Mouse (Mus musculus): ENCODE measurements at regions not wholly inside any gene's neighbourhood (a gene's known extent, or its start where the extent isn't known, plus 50 kb on each side); places are given as distances from the start of the nearest gene placed in this dataset.

- Histone ChIP-seq H3K27me3 (no peaks in the 10 kb centered on the region), H3K27ac (no peak overlapping the region), H3K9me3 (no peaks in the 10 kb centered on the region), H3K4me1 (peaks cover 12% of the 10 kb centered on the region), H3K4me2 (no peak overlapping the region), H3K4me3 (no peak overlapping the region), H3K9ac (no peak overlapping the region), H3K36me3 (no peaks in the 10 kb centered on the region)
- no peak for ATAC-seq (ENCODE audit: insufficient number of reproducible peaks, insufficient read depth, low FRiP score, low TSS enrichment, low read depth)
- 81% methylated on average over 11 of the region's 11 CpGs for WGBS
Observed at GRCm38 (mm10) chr11:79823631-79824310, 138.4 kb downstream of the Utp6 start.

DNA sequence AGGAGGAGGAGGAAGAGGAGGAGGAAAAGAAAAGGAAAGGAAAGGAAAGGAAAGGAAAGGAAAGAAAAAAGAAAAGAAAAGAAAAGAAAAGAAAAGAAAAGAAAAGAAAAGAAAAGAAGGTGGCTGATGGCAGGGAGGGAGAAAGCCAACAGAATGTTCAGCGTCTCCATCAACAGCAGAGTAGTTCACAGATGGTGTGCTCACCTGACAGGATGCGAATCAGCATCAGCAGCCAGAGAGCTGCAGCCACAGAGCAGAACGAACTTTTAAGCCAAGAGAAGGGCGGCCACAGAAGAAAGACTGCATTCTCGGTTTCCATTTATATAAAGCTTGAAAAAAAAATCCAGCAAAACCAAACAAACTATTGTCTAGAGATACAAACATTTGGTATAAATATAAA, 140.2 kb downstream of the Utp6 start:
- ATAC-seq (ENCODE audit: insufficient number of reproducible peaks, insufficient read depth, low FRiP score, low TSS enrichment, low read depth): no peak
- no peaks in the 10 kb centered on the region for H3K36me3 ChIP-seq
- no peak overlapping the region for H3K27ac ChIP-seq
- H3K9me3 ChIP-seq: no peaks in the 10 kb centered on the region
- H3K4me1 ChIP-seq: peaks cover 12% of the 10 kb centered on the region
- no peak overlapping the region for H3K4me3 ChIP-seq
- no peak overlapping the region for H3K4me2 ChIP-seq
- no peak overlapping the region for H3K9ac ChIP-seq
- WGBS: 58% methylated on average over 5 of the region's 5 CpGs
- H3K27me3 ChIP-seq: no peaks in the 10 kb centered on the region

GRCm38 (mm10) chr11:79815156-79815555, 147.0 kb downstream of the Utp6 start:
- 90% methylated on average over 3 of the region's 3 CpGs for WGBS
- Histone ChIP-seq H3K4me3 (no peak overlapping the region), H3K9me3 (0 out of 2 replicates have a peak, but pooled peaks cover 6% of the 10 kb centered on the region), H3K9ac (no peak overlapping the region), H3K27me3 (no peaks in the 10 kb centered on the region), H3K4me1 (no peaks in the 10 kb centered on the region), H3K27ac (no peak overlapping the region), H3K4me2 (no peak overlapping the region), H3K36me3 (no peaks in the 10 kb centered on the region)
- ATAC-seq (ENCODE audit: insufficient number of reproducible peaks, insufficient read depth, low FRiP score, low TSS enrichment, low read depth): no peak

DNA sequence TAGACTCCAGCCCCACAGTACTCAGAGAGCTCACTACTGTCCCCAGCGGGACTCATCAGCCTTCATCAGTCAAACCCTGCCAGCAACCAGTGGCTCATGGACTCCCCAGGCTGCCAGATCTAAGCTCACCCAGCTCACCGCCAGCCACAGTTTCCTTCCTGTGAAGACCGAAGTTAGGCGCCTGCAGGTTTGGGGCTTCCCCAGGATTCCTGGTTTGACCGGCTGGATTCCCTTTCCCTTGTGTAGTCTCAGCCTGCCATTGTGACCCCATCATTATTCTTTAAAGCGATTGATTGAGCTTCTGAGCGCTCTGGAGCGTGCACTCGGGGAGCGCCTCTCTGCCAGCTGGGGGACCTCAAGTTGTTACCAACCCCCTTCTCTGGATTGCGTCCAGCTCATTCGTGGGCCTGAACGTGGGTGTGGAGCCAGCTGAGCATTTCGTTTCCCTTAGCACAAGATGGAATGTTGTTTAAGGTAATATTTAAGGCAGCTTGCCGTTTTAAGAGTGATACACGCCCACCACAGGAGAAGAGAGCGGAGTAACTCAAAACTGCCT, 155.2 kb downstream of the Utp6 start:
- peak overlapping the region; percentile 84 for H3K27ac ChIP-seq
- WGBS: 15% methylated on average over 17 of the region's 17 CpGs
- peak overlapping the region; percentile 27; the same call in 1 of the 2 replicates for H3K9ac ChIP-seq
- no peaks in the 10 kb centered on the region for H3K9me3 ChIP-seq
- H3K4me1 ChIP-seq: peaks cover 60% of the 10 kb centered on the region
- ATAC-seq (ENCODE audit: insufficient number of reproducible peaks, insufficient read depth, low FRiP score, low TSS enrichment, low read depth): no peak
- H3K36me3 ChIP-seq: no peaks in the 10 kb centered on the region
- H3K4me3 ChIP-seq: peak overlapping the region; percentile 2; the same call in 1 of the 2 replicates
- H3K27me3 ChIP-seq: no peaks in the 10 kb centered on the region
- H3K4me2 ChIP-seq: peak overlapping the region; percentile 46

DNA sequence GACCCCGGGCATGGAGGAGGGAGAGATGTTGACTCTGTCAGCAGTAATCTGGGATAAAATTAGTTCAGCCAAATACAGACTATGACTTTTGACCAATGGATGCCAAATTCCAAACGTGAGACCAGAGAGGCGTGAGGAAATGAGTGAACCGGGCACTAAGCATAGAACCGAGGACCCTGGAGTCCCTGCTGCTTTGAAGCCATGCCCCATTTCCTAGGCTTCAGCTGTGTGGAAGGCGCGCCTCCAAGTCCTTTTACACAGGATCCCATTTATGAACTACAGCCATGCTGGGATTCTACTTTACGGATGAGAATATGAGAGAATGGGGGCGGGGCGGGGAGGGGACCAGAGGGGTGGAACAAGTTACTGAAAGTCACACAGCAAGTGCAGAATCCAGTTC, 155.8 kb downstream of the Utp6 start:
- H3K4me1 ChIP-seq: peaks cover 61% of the 10 kb centered on the region

GRCm38 (mm10) chr11:79805981-79806415, 156.2 kb downstream of the Utp6 start:
- no peak overlapping the region for H3K4me3 ChIP-seq
- no peak overlapping the region for H3K9ac ChIP-seq
- peak; percentile 73 for ATAC-seq (ENCODE audit: insufficient number of reproducible peaks, insufficient read depth, low FRiP score, low TSS enrichment, low read depth)
- H3K4me1 ChIP-seq: peaks cover 61% of the 10 kb centered on the region
- H3K27ac ChIP-seq: peak overlapping the region; percentile 84
- H3K36me3 ChIP-seq: no peaks in the 10 kb centered on the region
- H3K27me3 ChIP-seq: no peaks in the 10 kb centered on the region
- peak overlapping the region; percentile 46 for H3K4me2 ChIP-seq
- 16% methylated on average over 10 of the region's 10 CpGs for WGBS
- H3K9me3 ChIP-seq: no peaks in the 10 kb centered on the region

More for the DNA sequence above, 155.8 kb downstream of the Utp6 start:
- peak; percentile 15; the same call in 1 of the 2 replicates for ATAC-seq (ENCODE audit: insufficient number of reproducible peaks, insufficient read depth, low FRiP score, low TSS enrichment, low read depth)
- no peak overlapping the region for H3K9ac ChIP-seq
- WGBS: 41% methylated on average over 10 of the region's 10 CpGs
- no peaks in the 10 kb centered on the region for H3K36me3 ChIP-seq
- peak overlapping the region; percentile 46 for H3K4me2 ChIP-seq
- H3K27me3 ChIP-seq: no peaks in the 10 kb centered on the region
- H3K4me3 ChIP-seq: no peak overlapping the region
- H3K27ac ChIP-seq: peak overlapping the region; percentile 84
- H3K9me3 ChIP-seq: no peaks in the 10 kb centered on the region

DNA sequence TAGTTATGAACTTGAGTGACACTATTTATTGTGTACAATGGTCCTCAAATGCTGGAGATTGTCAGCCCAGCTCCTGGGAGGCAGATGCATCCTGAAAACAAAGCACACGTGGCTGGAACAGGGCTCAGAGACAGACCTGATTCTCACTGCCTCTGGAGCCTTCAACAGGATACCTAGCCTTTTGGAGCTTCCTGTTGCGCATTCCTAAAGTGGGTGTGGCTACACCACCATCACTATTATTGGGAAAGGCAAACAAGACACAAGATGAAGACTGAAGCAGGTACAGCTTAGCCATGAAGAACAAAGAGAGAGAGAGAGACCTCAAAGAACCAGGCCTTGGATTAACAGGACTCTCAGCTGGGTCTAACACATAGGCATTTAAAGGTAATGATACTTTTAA, 158.2 kb downstream of the Utp6 start:
- H3K9me3 ChIP-seq: no peaks in the 10 kb centered on the region
- H3K4me3 ChIP-seq: no peak overlapping the region
- no peak for ATAC-seq (ENCODE audit: insufficient number of reproducible peaks, insufficient read depth, low FRiP score, low TSS enrichment, low read depth)
- peaks cover 70% of the 10 kb centered on the region for H3K4me1 ChIP-seq
- no peaks in the 10 kb centered on the region for H3K36me3 ChIP-seq
- 72% methylated on average over 2 of the region's 2 CpGs for WGBS
- H3K9ac ChIP-seq: no peak overlapping the region
- no peak overlapping the region; the same call in 1 of the 2 replicates for H3K27ac ChIP-seq
- no peaks in the 10 kb centered on the region for H3K27me3 ChIP-seq
- H3K4me2 ChIP-seq: no peak overlapping the region

GRCm38 (mm10) chr11:79803006-79803405, 159.2 kb downstream of the Utp6 start:
- H3K4me1 ChIP-seq: peaks cover 65% of the 10 kb centered on the region
- no peak overlapping the region for H3K4me3 ChIP-seq
- H3K27ac ChIP-seq: peak overlapping the region; percentile 80
- ATAC-seq (ENCODE audit: insufficient number of reproducible peaks, insufficient read depth, low FRiP score, low TSS enrichment, low read depth): no peak
- no peaks in the 10 kb centered on the region for H3K27me3 ChIP-seq
- no peaks in the 10 kb centered on the region for H3K36me3 ChIP-seq
- H3K9ac ChIP-seq: peak overlapping the region; percentile 27; the same call in 1 of the 2 replicates
- no peaks in the 10 kb centered on the region for H3K9me3 ChIP-seq
- WGBS: 50% methylated on average over 5 of the region's 5 CpGs
- no peak overlapping the region for H3K4me2 ChIP-seq

GRCm38 (mm10) chr11:79802566-79802965, 159.6 kb downstream of the Utp6 start:
- WGBS: 55% methylated on average over 13 of the region's 13 CpGs
- ATAC-seq (ENCODE audit: insufficient number of reproducible peaks, insufficient read depth, low FRiP score, low TSS enrichment, low read depth): no peak

DNA sequence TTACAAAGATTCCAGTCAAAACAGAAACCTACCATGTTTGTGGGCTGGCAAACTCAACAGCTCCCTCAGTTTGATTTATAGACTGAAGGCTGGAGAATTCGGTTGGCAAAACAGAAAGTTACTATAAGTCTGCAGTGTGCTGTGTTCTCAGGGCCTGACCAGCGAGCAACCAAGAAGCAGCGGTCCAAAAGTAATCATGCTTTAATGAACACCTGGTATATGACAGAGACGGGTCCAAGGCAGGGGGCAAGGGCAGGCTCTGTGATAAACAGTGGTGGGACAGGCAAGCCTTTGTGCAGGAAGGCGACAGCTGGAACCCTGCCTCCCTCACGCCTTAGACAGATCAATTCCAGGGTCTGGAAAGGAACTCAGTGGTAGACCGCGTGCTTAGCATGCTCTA, 161.9 kb downstream of the Utp6 start:
- WGBS: 62% methylated on average over 8 of the region's 8 CpGs
- no peak for ATAC-seq (ENCODE audit: insufficient number of reproducible peaks, insufficient read depth, low FRiP score, low TSS enrichment, low read depth)
- Histone ChIP-seq H3K9me3 (no peaks in the 10 kb centered on the region), H3K4me3 (no peak overlapping the region), H3K9ac (no peak overlapping the region), H3K4me2 (no peak overlapping the region), H3K27ac (peak overlapping the region; percentile 45), H3K4me1 (peaks cover 37% of the 10 kb centered on the region), H3K36me3 (no peaks in the 10 kb centered on the region), H3K27me3 (no peaks in the 10 kb centered on the region)

More at GRCm38 (mm10) chr11:79802566-79802965, 159.6 kb downstream of the Utp6 start:
- Histone ChIP-seq H3K4me2 (no peak overlapping the region), H3K27ac (peak overlapping the region; percentile 80), H3K27me3 (no peaks in the 10 kb centered on the region), H3K9me3 (no peaks in the 10 kb centered on the region), H3K9ac (peak overlapping the region; percentile 27; the same call in 1 of the 2 replicates), H3K4me1 (peaks cover 61% of the 10 kb centered on the region), H3K36me3 (no peaks in the 10 kb centered on the region), H3K4me3 (no peak overlapping the region)

- 75% methylated on average over 3 of the region's 3 CpGs for WGBS
- H3K4me3 ChIP-seq: no peak overlapping the region
Observed at GRCm38 (mm10) chr11:79788251-79788741, 173.9 kb downstream of the Utp6 start.

GRCm38 (mm10) chr11:79787766-79788165, 174.4 kb downstream of the Utp6 start:
- WGBS: 100% methylated on average over 1 of the region's 1 CpGs
- no peak overlapping the region for H3K4me3 ChIP-seq
- no peaks in the 10 kb centered on the region for H3K27me3 ChIP-seq
- H3K4me1 ChIP-seq: peaks cover 31% of the 10 kb centered on the region
- no peaks in the 10 kb centered on the region for H3K36me3 ChIP-seq
- H3K9ac ChIP-seq: no peak overlapping the region
- H3K9me3 ChIP-seq: no peaks in the 10 kb centered on the region
- H3K27ac ChIP-seq: no peak overlapping the region
- no peak for ATAC-seq (ENCODE audit: insufficient number of reproducible peaks, insufficient read depth, low FRiP score, low TSS enrichment, low read depth)
- no peak overlapping the region for H3K4me2 ChIP-seq

More at GRCm38 (mm10) chr11:79788251-79788741, 173.9 kb downstream of the Utp6 start:
- Histone ChIP-seq H3K9me3 (no peaks in the 10 kb centered on the region), H3K27me3 (no peaks in the 10 kb centered on the region), H3K36me3 (no peaks in the 10 kb centered on the region), H3K27ac (no peak overlapping the region), H3K9ac (no peak overlapping the region), H3K4me1 (peaks cover 33% of the 10 kb centered on the region), H3K4me2 (no peak overlapping the region)
- no peak for ATAC-seq (ENCODE audit: insufficient number of reproducible peaks, insufficient read depth, low FRiP score, low TSS enrichment, low read depth)

All from embryonic facial prominence, embryonic 13.5 days (tissue).